Mouse (Mus musculus): ENCODE data around the gene Gsto2.
A peak's percentile ranks its signal among the peaks of the same experiment; 100 is the strongest.
"Not testable (repeated sequence)": the region's sequence is repeated elsewhere in the genome, so short reads cannot be mapped to it uniquely, and the experiment has no call there.

The Gsto2 gene

GRCm38 (mm10) chr19:47865353-47865947 lies at the start of gene Gsto2:
Gene Gsto2, plus strand, starts transcription at chr19:47865534.
- DNase-seq (ENCODE audit: low spot score), result peak; percentile 91

GRCm38 (mm10) chr19:47817692-47818091 lies 47.6 kb upstream of the Gsto2 start:
- DNase-seq (ENCODE audit: low spot score), result no peak

GRCm38 (mm10) chr19:47820832-47821493 lies 44.4 kb upstream of the Gsto2 start:
- DNase-seq (ENCODE audit: low spot score), result peak; percentile 49

- DNase-seq (ENCODE audit: low spot score), result no peak
Observed at GRCm38 (mm10) chr19:47821494-47821872, 43.9 kb upstream of the Gsto2 start.

GRCm38 (mm10) chr19:47822143-47822796 lies 43.1 kb upstream of the Gsto2 start:
- no peak for DNase-seq (ENCODE audit: low spot score)

GRCm38 (mm10) chr19:47824026-47824425 lies 41.3 kb upstream of the Gsto2 start:
- no peak for DNase-seq (ENCODE audit: low spot score)

- no peak for DNase-seq (ENCODE audit: low spot score)
Observed at GRCm38 (mm10) chr19:47829913-47830450, 35.4 kb upstream of the Gsto2 start.

GRCm38 (mm10) chr19:47831111-47831510 lies 34.2 kb upstream of the Gsto2 start:
- no peak for DNase-seq (ENCODE audit: low spot score)

- no peak for DNase-seq (ENCODE audit: low spot score)
Observed at GRCm38 (mm10) chr19:47832316-47832715, 33.0 kb upstream of the Gsto2 start.

- DNase-seq (ENCODE audit: low spot score), result no peak
Observed at GRCm38 (mm10) chr19:47834614-47835013, 30.7 kb upstream of the Gsto2 start.

GRCm38 (mm10) chr19:47835776-47836175 lies 29.6 kb upstream of the Gsto2 start:
- DNase-seq (ENCODE audit: low spot score), result no peak

GRCm38 (mm10) chr19:47836701-47837526 lies 28.4 kb upstream of the Gsto2 start:
- peak; percentile 74 for DNase-seq (ENCODE audit: low spot score)

GRCm38 (mm10) chr19:47837527-47837901 lies 27.8 kb upstream of the Gsto2 start:
- DNase-seq (ENCODE audit: low spot score), result no peak

- not testable (repeated sequence) for DNase-seq (ENCODE audit: low spot score)
Observed at GRCm38 (mm10) chr19:47841234-47841633, 24.1 kb upstream of the Gsto2 start.

- no peak for DNase-seq (ENCODE audit: low spot score)
Observed at GRCm38 (mm10) chr19:47849735-47850134, 15.6 kb upstream of the Gsto2 start.

GRCm38 (mm10) chr19:47852131-47852530 lies 13.2 kb upstream of the Gsto2 start:
- not testable (repeated sequence) for DNase-seq (ENCODE audit: low spot score)

- DNase-seq (ENCODE audit: low spot score), result no peak
Observed at GRCm38 (mm10) chr19:47853053-47853452, 12.3 kb upstream of the Gsto2 start.

- DNase-seq (ENCODE audit: low spot score), result no peak
Observed at GRCm38 (mm10) chr19:47853951-47854795, 11.2 kb upstream of the Gsto2 start.

- DNase-seq (ENCODE audit: low spot score), result peak; percentile 89
Observed at GRCm38 (mm10) chr19:47854796-47855783, 10.2 kb upstream of the Gsto2 start, which contains the start of gene Gsto1. Gene Gsto1, plus strand, starts transcription at chr19:47854970.
